Mouse (Mus musculus) embryonic facial prominence, embryonic 14.5 days (tissue): ENCODE measurements at regions not wholly inside any gene's neighbourhood (a gene's known extent, or its start where the extent isn't known, plus 50 kb on each side); places are given as distances from the start of the nearest gene placed in this dataset.
"Not testable (repeated sequence)": the region's sequence is repeated elsewhere in the genome, so short reads cannot be mapped to it uniquely, and the experiment has no call there.

ENCODE experiments used
- ATAC-seq: fragments of 200-750 bp; cut with Nextera tagmentation; 2 replicates; pipeline ENCODE4 v1.8.0; 2017; ENCODE audit warnings: low read depth, moderate number of reproducible peaks, moderate TSS enrichment
- DNase-seq: peaks from one replicate; pipeline ENCODE4 v3.0.0-alpha.2; 2015; ENCODE audit warnings: low spot score
- H3K27ac ChIP-seq: fragments of 300-500 bp; sonication (generic); replicated peaks from 2 replicates; pipeline ENCODE4 v1.5.1; 2014; ENCODE audit warnings: low read depth, mild to moderate bottlenecking, low read length, moderate library complexity
- H3K27me3 ChIP-seq: fragments of 300-500 bp; sonication (generic); replicated peaks from 2 replicates; pipeline ENCODE4 v1.6.1; 2014; ENCODE audit warnings: low read length; ENCODE audit not compliant: control insufficient read depth, insufficient read depth
- H3K36me3 ChIP-seq: fragments of 300-500 bp; sonication (generic); 2 replicates; pipeline ENCODE4 v1.6.1; 2014; ENCODE audit warnings: low read length, mixed read lengths; ENCODE audit not compliant: control insufficient read depth, insufficient read depth
- H3K4me1 ChIP-seq: fragments of 300-500 bp; sonication (generic); 2 replicates; pipeline ENCODE4 v1.6.1; 2014; ENCODE audit warnings: antibody characterized with exemption, low read length; ENCODE audit not compliant: control insufficient read depth, insufficient read depth
- H3K4me2 ChIP-seq: fragments of 300-500 bp; sonication (generic); 2 replicates; pipeline ENCODE4 v1.6.1; 2014; ENCODE audit warnings: low read depth, mild to moderate bottlenecking, low read length, moderate library complexity, mixed read lengths
- H3K4me3 ChIP-seq: fragments of 300-500 bp; sonication (generic); 2 replicates; pipeline ENCODE4 v1.5.1; 2014; ENCODE audit warnings: low read depth, mild to moderate bottlenecking, low read length
- H3K9ac ChIP-seq: fragments of 300-500 bp; sonication (generic); 2 replicates; pipeline ENCODE4 v1.6.1; 2014; ENCODE audit warnings: low read depth, mild to moderate bottlenecking, low read length, moderate library complexity, mixed read lengths
- H3K9me3 ChIP-seq: fragments of 300-500 bp; sonication (generic); 2 replicates; pipeline ENCODE4 v1.6.1; 2016; ENCODE audit warnings: low read length; ENCODE audit not compliant: control insufficient read depth
- WGBS: fragments of 180-500 bp; shearing (Covaris S2); extraction: QIAGEN DNeasy Blood & Tissue Kit; methylation state at CpG from one replicate; pipeline ENCODE4 v1.1.7; 2014; 5-methylcytosine and 5-hydroxymethylcytosine counted together

GRCm38 (mm10) chr1:141716953-141717352, 1471.0 kb downstream of the Kcnt2 start:
- H3K4me1 ChIP-seq: no peaks in the 10 kb centered on the region
- no peaks in the 10 kb centered on the region for H3K9me3 ChIP-seq
- H3K27me3 ChIP-seq: no peaks in the 10 kb centered on the region
- DNase-seq (no peak), ATAC-seq (no peak)
- no peak overlapping the region for H3K27ac ChIP-seq
- no peak overlapping the region for H3K4me3 ChIP-seq
- no peaks in the 10 kb centered on the region for H3K36me3 ChIP-seq
- H3K4me2 ChIP-seq: no peak overlapping the region
- no peak overlapping the region for H3K9ac ChIP-seq

- no peak overlapping the region for H3K27ac ChIP-seq
- no peak overlapping the region for H3K4me2 ChIP-seq
- ATAC-seq (no peak), DNase-seq (no peak)
- H3K4me1 ChIP-seq: no peaks in the 10 kb centered on the region
- no peaks in the 10 kb centered on the region for H3K9me3 ChIP-seq
- H3K9ac ChIP-seq: no peak overlapping the region
- 39% methylated on average over 6 of the region's 6 CpGs for WGBS
- no peaks in the 10 kb centered on the region for H3K36me3 ChIP-seq
- H3K4me3 ChIP-seq: no peak overlapping the region
- no peaks in the 10 kb centered on the region for H3K27me3 ChIP-seq
Measured at GRCm38 (mm10) chr1:141717510-141717909, 1471.6 kb downstream of the Kcnt2 start.

DNA sequence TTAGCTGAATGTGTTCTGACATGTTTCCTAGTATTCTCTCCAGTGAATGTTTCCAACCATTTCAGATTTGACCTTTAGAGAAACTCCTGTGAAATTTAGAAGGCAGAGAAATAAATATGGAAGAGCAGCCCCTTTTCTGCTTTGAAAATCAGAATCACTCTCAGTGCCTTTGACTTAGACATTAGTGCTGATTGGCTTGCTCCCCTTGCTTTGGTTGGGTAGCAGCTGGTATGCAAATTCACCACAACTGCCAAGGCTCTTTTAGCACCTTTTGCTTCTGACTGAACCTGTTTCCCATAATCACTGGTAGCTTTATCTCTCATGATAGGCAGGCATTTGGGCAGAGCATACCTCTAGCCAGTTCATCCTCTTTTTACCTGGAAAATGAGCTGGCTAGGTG, 1495.3 kb downstream of the Kcnt2 start:
- Histone ChIP-seq H3K9me3 (no peaks in the 10 kb centered on the region), H3K27ac (no peak overlapping the region), H3K9ac (no peak overlapping the region), H3K4me1 (no peaks in the 10 kb centered on the region), H3K4me2 (no peak overlapping the region), H3K36me3 (no peaks in the 10 kb centered on the region), H3K27me3 (no peaks in the 10 kb centered on the region), H3K4me3 (no peak overlapping the region)
- DNase-seq: no peak
- ATAC-seq: no peak

GRCm38 (mm10) chr1:141776059-141776458, 1530.1 kb downstream of the Kcnt2 start:
- Histone ChIP-seq H3K4me3 (no peak overlapping the region), H3K9ac (no peak overlapping the region), H3K36me3 (no peaks in the 10 kb centered on the region), H3K4me1 (no peaks in the 10 kb centered on the region), H3K27ac (no peak overlapping the region), H3K27me3 (no peaks in the 10 kb centered on the region), H3K9me3 (no peaks in the 10 kb centered on the region), H3K4me2 (no peak overlapping the region)
- 60% methylated on average over 1 of the region's 1 CpGs for WGBS
- DNase-seq: no peak
- no peak for ATAC-seq

DNA sequence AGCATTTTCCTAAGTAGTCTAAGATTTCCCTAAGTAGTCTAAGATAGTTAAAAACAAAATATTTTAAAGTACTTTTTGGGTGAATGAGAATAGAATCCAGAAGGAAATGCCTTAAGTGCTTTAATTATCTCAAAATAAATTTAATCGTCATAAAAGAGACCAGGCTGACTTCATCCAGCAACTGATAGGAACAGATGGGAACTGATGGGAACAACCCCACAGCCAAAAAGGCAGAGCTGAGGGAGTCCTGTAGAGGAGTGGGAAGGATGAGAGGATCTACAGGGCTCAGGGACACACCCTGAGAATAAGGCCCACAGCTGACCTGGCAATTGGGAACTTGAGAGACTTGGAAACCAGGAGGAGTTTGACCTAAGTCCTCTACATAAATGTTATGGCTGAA, 1537.4 kb downstream of the Kcnt2 start:
- Histone ChIP-seq H3K4me1 (no peaks in the 10 kb centered on the region), H3K36me3 (no peaks in the 10 kb centered on the region), H3K9me3 (no peaks in the 10 kb centered on the region), H3K4me3 (no peak overlapping the region), H3K27ac (no peak overlapping the region), H3K27me3 (no peaks in the 10 kb centered on the region), H3K4me2 (no peak overlapping the region), H3K9ac (no peak overlapping the region)
- ATAC-seq (no peak), DNase-seq (no peak)
- WGBS: 73% methylated on average over 1 of the region's 1 CpGs

DNA sequence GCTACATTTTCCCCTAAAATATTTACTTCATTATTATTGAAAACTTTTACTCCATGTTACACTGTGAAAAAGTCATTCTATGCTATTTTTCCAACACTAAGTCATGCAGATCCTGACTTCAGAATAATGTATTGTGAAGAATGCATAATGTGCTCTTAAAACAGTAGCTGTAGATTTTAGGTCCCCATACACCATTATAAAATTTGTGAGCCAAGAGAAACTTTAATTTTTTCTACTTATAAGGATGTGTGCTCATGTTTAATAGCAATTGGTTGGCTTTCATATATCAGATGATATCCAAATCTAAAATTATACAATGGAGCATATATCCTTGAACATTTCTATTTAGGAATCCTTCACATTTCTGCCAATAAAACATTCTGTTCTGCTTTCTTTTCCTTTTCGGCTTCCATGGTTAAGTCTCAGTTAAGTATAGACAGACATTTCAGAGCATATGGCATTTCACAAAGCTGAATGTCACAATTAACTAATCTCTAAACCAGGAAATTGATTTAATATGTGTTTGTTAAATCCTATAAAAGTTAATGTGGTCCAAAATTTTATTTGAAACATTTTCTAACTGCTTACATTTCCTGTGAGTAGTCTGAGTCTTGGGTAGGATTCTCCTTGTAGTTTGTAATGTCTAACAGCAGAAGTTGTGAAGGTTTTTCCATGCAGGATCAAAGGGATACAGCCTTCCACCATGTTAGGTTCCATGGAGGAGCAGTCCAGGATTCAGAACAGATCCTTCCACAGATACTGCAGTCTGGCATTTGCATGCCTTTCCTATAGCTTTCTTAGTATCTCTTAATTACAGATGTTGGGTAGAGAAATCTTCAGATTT, 1567.6 kb downstream of the Kcnt2 start:
- 78% methylated on average over 1 of the region's 1 CpGs for WGBS
- ATAC-seq (no peak), DNase-seq (no peak)
- Histone ChIP-seq H3K4me1 (no peaks in the 10 kb centered on the region), H3K9me3 (no peaks in the 10 kb centered on the region), H3K4me3 (no peak overlapping the region), H3K9ac (no peak overlapping the region), H3K27ac (no peak overlapping the region), H3K4me2 (no peak overlapping the region), H3K36me3 (no peaks in the 10 kb centered on the region), H3K27me3 (no peaks in the 10 kb centered on the region)

- H3K27ac ChIP-seq: no peak overlapping the region
- no peaks in the 10 kb centered on the region for H3K36me3 ChIP-seq
- DNase-seq (no peak), ATAC-seq (no peak)
- H3K4me1 ChIP-seq: no peaks in the 10 kb centered on the region
- no peaks in the 10 kb centered on the region for H3K9me3 ChIP-seq
- no peak overlapping the region for H3K9ac ChIP-seq
- no peaks in the 10 kb centered on the region for H3K27me3 ChIP-seq
- H3K4me2 ChIP-seq: no peak overlapping the region
- no peak overlapping the region for H3K4me3 ChIP-seq
Measured at GRCm38 (mm10) chr1:141831444-141831843, 1585.5 kb downstream of the Kcnt2 start.

GRCm38 (mm10) chr1:141842547-141842946, 1596.6 kb downstream of the Kcnt2 start:
- H3K4me3 ChIP-seq: no peak overlapping the region
- no peaks in the 10 kb centered on the region for H3K9me3 ChIP-seq
- H3K9ac ChIP-seq: no peak overlapping the region
- no peaks in the 10 kb centered on the region for H3K4me1 ChIP-seq
- H3K36me3 ChIP-seq: no peaks in the 10 kb centered on the region
- WGBS: 94% methylated on average over 2 of the region's 2 CpGs
- no peak overlapping the region for H3K4me2 ChIP-seq
- no peaks in the 10 kb centered on the region for H3K27me3 ChIP-seq
- DNase-seq (no peak), ATAC-seq (no peak)
- no peak overlapping the region for H3K27ac ChIP-seq

GRCm38 (mm10) chr1:141853841-141854240, 1607.9 kb downstream of the Kcnt2 start:
- ATAC-seq, H3K27ac ChIP-seq, DNase-seq, H3K27me3 ChIP-seq, H3K4me2 ChIP-seq, H3K36me3 ChIP-seq, H3K9me3 ChIP-seq, H3K9ac ChIP-seq, H3K4me3 ChIP-seq, H3K4me1 ChIP-seq: not testable (repeated sequence)
- 81% methylated on average over 1 of the region's 1 CpGs for WGBS
